Mouse (Mus musculus): ENCODE measurements at regions not wholly inside any gene's neighbourhood (a gene's known extent, or its start where the extent isn't known, plus 50 kb on each side); places are given as distances from the start of the nearest gene placed in this dataset.

GRCm38 (mm10) chr9:49921306-49921705, 122.6 kb upstream of the Ncam1 start:
- TF ChIP-seq CTCF (IDR thresholded peaks at IDR 0.05; ENCODE audit: low read depth): no peak
- no peak for TF ChIP-seq EP300 (IDR thresholded peaks at IDR 0.05; ENCODE audit: low read depth)
